Mouse (Mus musculus) C2C12 (cell line): ENCODE measurements at regions not wholly inside any gene's neighbourhood (a gene's known extent, or its start where the extent isn't known, plus 50 kb on each side); places are given as distances from the start of the nearest gene placed in this dataset.

Experiments used
- H3K27me3 ChIP-seq: one replicate; pipeline ENCODE4 v1.6.1; 2011; ENCODE audit not compliant: control insufficient read depth, insufficient read depth, insufficient read length
- H3K36me3 ChIP-seq: one replicate; pipeline ENCODE4 v1.6.1; 2011; ENCODE audit not compliant: control insufficient read depth, insufficient read depth
- H3K4me3 ChIP-seq: one replicate; pipeline ENCODE4 v1.5.1; 2011; ENCODE audit warnings: mild to moderate bottlenecking, control low read depth; ENCODE audit not compliant: poor library complexity, insufficient read depth, severe bottlenecking
- H3K79me2 ChIP-seq: one replicate; pipeline ENCODE4 v1.6.1; 2011; ENCODE audit not compliant: control insufficient read depth, insufficient read depth
- H3K79me3 ChIP-seq: one replicate; pipeline ENCODE4 v1.6.1; 2011; ENCODE audit warnings: low read depth, control low read depth
- H3ac ChIP-seq: one replicate; pipeline ENCODE3; 2011; ENCODE audit warnings: low read depth; ENCODE audit not compliant: control insufficient read depth, insufficient read length
- CEBPB ChIP-seq: IDR thresholded peaks from one replicate; pipeline ENCODE4 v1.6.1; 2011; ENCODE audit warnings: low read depth, mild to moderate bottlenecking, control low read depth, moderate library complexity
- CTCF ChIP-seq: IDR thresholded peaks from one replicate; pipeline ENCODE4 v1.5.1; 2011; ENCODE audit not compliant: control insufficient read depth, insufficient read depth, insufficient read length
- FOSL1 ChIP-seq: IDR thresholded peaks from one replicate; pipeline ENCODE4 v1.8.0; 2011; ENCODE audit warnings: mild to moderate bottlenecking, low read length; ENCODE audit not compliant: poor library complexity, insufficient read depth, severe bottlenecking
- MAX ChIP-seq: IDR thresholded peaks from one replicate; pipeline ENCODE4 v1.6.1; 2011; ENCODE audit warnings: mild to moderate bottlenecking, control low read depth
- MYOD1 ChIP-seq: IDR thresholded peaks from one replicate; pipeline ENCODE4 v1.6.1; 2011; ENCODE audit warnings: low read depth; ENCODE audit not compliant: control insufficient read depth, insufficient read length
- MYOG ChIP-seq: IDR thresholded peaks from one replicate; pipeline ENCODE4 v1.6.1; 2011; ENCODE audit not compliant: control insufficient read depth, insufficient read length; ENCODE audit errors: extremely low read depth
- USF1 ChIP-seq: IDR thresholded peaks from one replicate; pipeline ENCODE4 v1.6.1; 2011; ENCODE audit warnings: low read depth, mild to moderate bottlenecking, control low read depth, moderate library complexity

GRCm38 (mm10) chr11:19554316-19554946 lies 369.7 kb upstream of the Spred2 start:
- Histone ChIP-seq H3ac (no peak overlapping the region), H3K79me3 (no peaks in the 10 kb centered on the region), H3K27me3 (no peaks in the 10 kb centered on the region), H3K4me3 (no peak overlapping the region), H3K79me2 (no peaks in the 10 kb centered on the region), H3K36me3 (no peaks in the 10 kb centered on the region)
- no peak for TF ChIP-seq USF1
- TF ChIP-seq MAX, result no peak
- TF ChIP-seq CTCF, result no peak
- TF ChIP-seq CEBPB, result no peak
- TF ChIP-seq FOSL1, result no peak
- TF ChIP-seq MYOG, result no peak
- no peak for TF ChIP-seq MYOD1

- H3ac ChIP-seq, result no peak overlapping the region
- no peaks in the 10 kb centered on the region for H3K27me3 ChIP-seq
- no peaks in the 10 kb centered on the region for H3K79me3 ChIP-seq
- TF ChIP-seq FOSL1, result no peak
- TF ChIP-seq USF1, result no peak
- no peak for TF ChIP-seq CEBPB
- no peak for TF ChIP-seq CTCF
- no peak for TF ChIP-seq MAX
- no peaks in the 10 kb centered on the region for H3K79me2 ChIP-seq
- H3K4me3 ChIP-seq, result no peak overlapping the region
- H3K36me3 ChIP-seq, result no peaks in the 10 kb centered on the region
Observed at GRCm38 (mm10) chr11:19554947-19555770, 369.0 kb upstream of the Spred2 start.

- Histone ChIP-seq H3ac (no peak overlapping the region), H3K27me3 (no peaks in the 10 kb centered on the region), H3K79me2 (no peaks in the 10 kb centered on the region), H3K36me3 (no peaks in the 10 kb centered on the region), H3K79me3 (no peaks in the 10 kb centered on the region), H3K4me3 (no peak overlapping the region)
- TF ChIP-seq CTCF, result no peak
- no peak for TF ChIP-seq MYOD1
- no peak for TF ChIP-seq USF1
- TF ChIP-seq CEBPB, result no peak
- no peak for TF ChIP-seq FOSL1
- no peak for TF ChIP-seq MYOG
- no peak for TF ChIP-seq MAX
Observed at GRCm38 (mm10) chr11:19560452-19560851, 363.7 kb upstream of the Spred2 start.

- no peaks in the 10 kb centered on the region for H3K36me3 ChIP-seq
- no peak for TF ChIP-seq CEBPB
- no peak for TF ChIP-seq MYOD1
- TF ChIP-seq FOSL1, result no peak
- no peak for TF ChIP-seq MYOG
- TF ChIP-seq USF1, result no peak
- no peak for TF ChIP-seq MAX
- TF ChIP-seq CTCF, result no peak
- no peak overlapping the region for H3ac ChIP-seq
- H3K79me2 ChIP-seq, result no peaks in the 10 kb centered on the region
- H3K79me3 ChIP-seq, result no peaks in the 10 kb centered on the region
- no peak overlapping the region for H3K4me3 ChIP-seq
- H3K27me3 ChIP-seq, result no peaks in the 10 kb centered on the region
Observed at GRCm38 (mm10) chr11:19562668-19563067, 361.5 kb upstream of the Spred2 start.

GRCm38 (mm10) chr11:19585228-19585627 lies 338.9 kb upstream of the Spred2 start:
- Histone ChIP-seq H3K36me3 (no peaks in the 10 kb centered on the region), H3ac (no peak overlapping the region), H3K79me3 (no peaks in the 10 kb centered on the region), H3K27me3 (no peaks in the 10 kb centered on the region), H3K4me3 (no peak overlapping the region), H3K79me2 (no peaks in the 10 kb centered on the region)
- no peak for TF ChIP-seq MYOG
- no peak for TF ChIP-seq CTCF
- no peak for TF ChIP-seq MAX
- TF ChIP-seq FOSL1, result no peak
- no peak for TF ChIP-seq MYOD1
- TF ChIP-seq CEBPB, result no peak
- no peak for TF ChIP-seq USF1
